Mouse (Mus musculus): Measurements from ENCODE around the gene A830031A19Rik. TPM values are rescaled to one million over a fixed set of nuclear protein-coding genes. Genes with fewer than 3 reads are reported as not detected.

Gene A830031A19Rik
- polyA plus RNA-seq, 1 experiment from 2014 or later: not detected

DNA sequence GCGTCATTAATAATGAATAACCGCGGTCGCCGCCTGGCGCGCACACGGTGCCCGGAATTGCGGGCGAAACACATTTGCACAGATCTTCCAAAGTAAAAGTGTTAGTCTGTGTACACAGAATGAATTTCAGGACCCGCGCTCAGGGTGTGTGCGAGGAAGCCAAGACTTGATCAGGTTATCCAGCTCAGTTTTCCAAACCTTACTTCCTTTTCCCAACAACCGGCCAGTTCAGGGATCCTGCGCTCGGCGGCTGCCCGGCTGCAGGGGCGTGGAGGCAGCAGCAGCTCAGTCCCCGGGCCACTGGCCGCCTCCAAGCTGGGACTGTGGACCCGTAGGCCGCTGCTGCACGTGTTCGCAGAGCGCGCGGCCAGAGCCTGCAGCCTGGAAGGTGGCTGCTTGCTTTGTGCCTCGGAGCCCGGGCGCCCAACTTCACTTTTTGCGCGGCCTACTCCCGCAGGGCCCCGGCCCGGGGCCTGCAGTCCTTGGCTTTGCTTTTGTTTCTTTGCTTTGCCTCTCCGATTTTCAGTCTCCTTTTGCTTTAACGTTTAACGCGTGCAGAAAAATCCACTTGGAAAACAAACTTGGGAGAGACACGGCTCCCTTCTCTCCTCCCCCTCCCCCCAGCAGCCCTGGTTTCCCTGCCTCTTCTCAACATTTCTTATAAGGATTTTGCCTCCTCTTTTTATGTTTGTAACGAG lies 7.0 kb upstream of the A830031A19Rik start:
- ATAC-seq (ENCODE audit: insufficient read depth) (peak; percentile 23; the same call in 1 of the 2 replicates), DNase-seq (peak; percentile 76)
- Histone ChIP-seq H3K4me3 (ENCODE audit: low read depth, low read length) (peak overlapping the region; percentile 64), H3K27me3 (ENCODE audit: insufficient read depth, low read length) (no peaks in the 10 kb centered on the region), H3K36me3 (ENCODE audit: insufficient read depth) (peaks cover 15% of the 10 kb centered on the region), H3K9me3 (ENCODE audit: low read depth, low read length) (no peaks in the 10 kb centered on the region), H3K9ac (peak overlapping the region; percentile 82), H3K4me2 (peak overlapping the region; percentile 100), H3K4me1 (ENCODE audit: insufficient read depth) (0 out of 2 replicates have a peak, but pooled peaks cover 6% of the 10 kb centered on the region), H3K27ac (ENCODE audit: low read depth) (peak overlapping the region; percentile 94)
- TF ChIP-seq CTCF (IDR thresholded peaks at IDR 0.05; ENCODE audit: low read depth): no peak
- WGBS: under 1% methylated on average over 43 of the region's 43 CpGs

DNA sequence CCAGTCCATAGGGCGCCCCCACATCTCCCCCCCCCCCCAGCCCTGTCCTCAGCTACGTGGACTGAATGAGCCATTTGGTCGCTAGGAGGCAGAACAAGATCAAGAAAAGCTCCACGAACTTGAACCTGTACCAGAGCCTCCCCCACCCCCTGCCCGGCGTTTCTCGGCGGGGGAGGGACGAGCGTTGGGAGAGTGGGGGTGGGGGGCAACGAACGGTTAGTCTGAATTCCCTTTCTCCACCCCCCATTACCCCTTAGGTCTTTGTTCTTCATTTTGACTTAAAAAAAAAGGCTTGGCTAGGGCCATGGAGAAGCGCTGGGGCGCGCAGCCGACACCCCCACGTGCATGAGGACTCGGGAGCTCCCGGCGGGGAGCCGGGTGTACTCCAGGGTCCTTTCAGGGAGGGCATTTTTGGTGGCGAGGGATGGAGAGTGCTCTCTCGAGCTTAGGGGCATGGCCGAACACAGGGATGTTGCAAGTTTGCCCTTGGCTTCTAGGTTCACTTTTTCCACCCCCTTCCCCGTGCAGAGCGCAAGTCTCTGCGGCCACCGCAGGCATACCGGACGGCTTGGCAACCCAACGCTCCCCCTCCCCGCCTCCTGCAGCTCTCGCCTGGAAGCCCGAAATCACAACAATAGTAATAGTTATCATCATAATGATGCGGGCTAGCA lies 6.3 kb upstream of the A830031A19Rik start:
- Histone ChIP-seq H3K36me3 (ENCODE audit: insufficient read depth) (peaks cover 12% of the 10 kb centered on the region), H3K9me3 (ENCODE audit: low read depth, low read length) (no peaks in the 10 kb centered on the region), H3K27me3 (ENCODE audit: insufficient read depth, low read length) (no peaks in the 10 kb centered on the region), H3K4me2 (peak overlapping the region; percentile 100), H3K4me3 (ENCODE audit: low read depth, low read length) (peak overlapping the region; percentile 64), H3K9ac (peak overlapping the region; percentile 82), H3K27ac (ENCODE audit: low read depth) (peak overlapping the region; percentile 94), H3K4me1 (ENCODE audit: insufficient read depth) (0 out of 2 replicates have a peak, but pooled peaks cover 6% of the 10 kb centered on the region)
- peak; percentile 41 for ATAC-seq (ENCODE audit: insufficient read depth)
- under 1% methylated on average over 33 of the region's 35 CpGs for WGBS
- TF ChIP-seq CTCF (IDR thresholded peaks at IDR 0.05; ENCODE audit: low read depth): peak; percentile 60
- DNase-seq: peak; percentile 89

DNA sequence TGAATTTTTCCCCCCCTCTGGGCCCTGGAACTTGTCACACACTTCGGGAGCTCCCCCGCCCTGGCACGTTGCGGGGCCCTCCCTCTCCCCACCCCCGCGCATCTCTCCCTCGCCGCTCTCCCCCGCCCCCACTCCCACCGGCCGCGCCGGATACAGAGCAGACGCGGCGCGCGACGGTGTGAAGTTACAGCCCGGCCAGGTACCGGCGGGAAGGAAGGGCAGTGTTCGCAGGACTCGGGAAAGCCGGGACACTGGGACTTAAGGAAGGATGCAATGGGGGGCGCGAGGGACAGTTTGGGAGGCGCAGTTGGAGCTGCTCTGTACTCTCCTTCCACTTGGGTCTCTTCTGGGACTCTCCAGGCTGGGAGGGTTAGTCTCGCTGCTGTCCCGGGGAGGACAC lies 5.7 kb upstream of the A830031A19Rik start:
- Histone ChIP-seq H3K36me3 (ENCODE audit: insufficient read depth) (peaks cover 6% of the 10 kb centered on the region), H3K27me3 (ENCODE audit: insufficient read depth, low read length) (no peaks in the 10 kb centered on the region), H3K9ac (peak overlapping the region; percentile 82), H3K4me1 (ENCODE audit: insufficient read depth) (0 out of 2 replicates have a peak, but pooled peaks cover 6% of the 10 kb centered on the region), H3K9me3 (ENCODE audit: low read depth, low read length) (no peaks in the 10 kb centered on the region), H3K4me2 (peak overlapping the region; percentile 100), H3K4me3 (ENCODE audit: low read depth, low read length) (peak overlapping the region; percentile 64), H3K27ac (ENCODE audit: low read depth) (peak overlapping the region; percentile 94; the same call in 1 of the 2 replicates)
- ATAC-seq (ENCODE audit: insufficient read depth) (peak; percentile 6; the same call in 1 of the 2 replicates), DNase-seq (peak; percentile 58)
- under 1% methylated on average over 30 of the region's 30 CpGs for WGBS
- TF ChIP-seq CTCF (IDR thresholded peaks at IDR 0.05; ENCODE audit: low read depth): no peak

DNA sequence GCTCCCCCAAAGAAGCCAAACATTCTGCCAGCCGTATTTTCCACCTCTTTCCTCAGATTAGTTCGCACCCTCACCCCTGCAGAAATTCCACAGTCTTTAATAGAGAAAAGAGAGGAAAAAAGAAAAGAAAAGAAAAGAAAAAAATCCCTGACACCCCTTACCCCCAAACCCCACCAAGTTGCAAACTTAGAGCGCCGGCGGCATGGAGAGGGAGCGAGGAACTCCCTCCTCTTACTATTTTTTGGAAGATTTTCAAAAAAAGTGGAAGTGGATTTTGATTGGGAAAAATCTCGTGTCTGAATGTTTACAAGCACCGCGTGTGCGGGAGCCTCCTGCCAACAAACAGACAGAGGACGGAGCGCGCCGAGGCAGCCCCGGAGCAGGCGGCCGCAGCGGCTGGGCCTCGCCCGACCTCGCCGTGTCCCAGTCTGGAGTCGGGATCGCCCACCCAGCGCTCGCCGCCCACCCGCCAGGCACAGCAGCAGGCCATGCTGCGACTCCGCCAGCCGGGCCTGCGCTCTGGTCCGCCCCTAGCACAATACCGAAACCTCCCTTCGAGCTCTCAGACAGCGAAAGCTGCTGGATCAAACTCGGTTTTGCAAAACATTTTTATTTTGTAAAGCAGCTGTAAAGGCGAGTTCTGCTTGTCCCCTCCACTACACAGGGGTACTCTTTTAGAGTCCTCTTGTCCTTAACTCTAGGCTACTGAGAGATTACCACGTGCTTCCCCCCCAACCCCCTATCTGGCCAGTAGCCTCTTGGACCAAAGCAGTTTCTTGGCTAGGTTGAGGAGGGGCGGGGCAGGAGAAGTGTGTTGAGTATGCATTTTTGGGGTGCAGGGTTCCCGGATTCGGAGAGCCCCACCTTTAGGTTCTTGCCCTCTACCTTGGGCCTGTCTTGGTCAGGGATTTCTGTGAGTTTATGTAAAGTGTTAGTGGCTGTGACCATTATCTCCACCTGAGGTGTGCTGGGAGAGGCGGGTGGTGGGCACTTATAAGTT lies 4.8 kb upstream of the A830031A19Rik start:
- Histone ChIP-seq H3K4me2 (peak overlapping the region; percentile 100), H3K36me3 (ENCODE audit: insufficient read depth) (no peaks in the 10 kb centered on the region), H3K9ac (peak overlapping the region; percentile 82), H3K27ac (ENCODE audit: low read depth) (peak overlapping the region; percentile 94), H3K4me1 (ENCODE audit: insufficient read depth) (0 out of 2 replicates have a peak, but pooled peaks cover 7% of the 10 kb centered on the region), H3K9me3 (ENCODE audit: low read depth, low read length) (no peaks in the 10 kb centered on the region), H3K4me3 (ENCODE audit: low read depth, low read length) (peak overlapping the region; percentile 64), H3K27me3 (ENCODE audit: insufficient read depth, low read length) (peaks cover 8% of the 10 kb centered on the region)
- under 1% methylated on average over 43 of the region's 43 CpGs for WGBS
- TF ChIP-seq CTCF (IDR thresholded peaks at IDR 0.05; ENCODE audit: low read depth): no peak
- peak; percentile 85 for DNase-seq
- peak; percentile 13 for ATAC-seq (ENCODE audit: insufficient read depth)

DNA sequence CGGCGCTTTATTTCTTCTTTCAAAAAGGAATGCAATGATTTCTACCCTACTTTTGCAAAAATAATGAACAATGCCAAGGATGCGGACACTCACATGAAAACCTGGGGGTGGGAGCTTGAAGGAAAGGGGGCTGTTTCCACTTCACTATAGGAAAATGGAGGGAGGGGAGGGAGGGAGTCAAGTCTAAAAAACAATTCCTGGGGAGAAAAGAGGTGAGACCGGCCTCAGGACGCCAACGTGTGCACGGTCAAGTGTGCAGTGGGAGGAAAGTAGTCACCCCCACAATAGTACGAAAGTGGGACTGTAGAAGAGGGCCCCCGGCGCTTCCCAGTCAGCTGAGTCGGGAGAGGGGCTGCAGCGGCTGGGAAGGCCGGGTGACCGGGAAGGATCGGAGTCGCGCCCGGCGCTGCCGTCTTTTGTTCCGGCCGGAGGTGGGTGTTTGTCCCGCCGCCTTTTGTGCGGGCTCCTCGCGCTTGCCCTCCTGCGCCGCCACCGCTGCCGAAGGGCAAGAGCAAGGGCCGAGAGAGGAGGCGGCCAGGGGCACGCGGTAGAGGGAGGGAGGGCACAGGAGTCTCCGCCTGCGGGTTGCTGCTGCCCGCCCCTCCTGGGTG lies 4.0 kb upstream of the A830031A19Rik start:
- DNase-seq: peak; percentile 61
- no peak for ATAC-seq (ENCODE audit: insufficient read depth)
- H3K27me3 ChIP-seq (ENCODE audit: insufficient read depth, low read length): peaks cover 17% of the 10 kb centered on the region
- H3K9ac ChIP-seq: peak overlapping the region; percentile 82
- H3K9me3 ChIP-seq (ENCODE audit: low read depth, low read length): no peaks in the 10 kb centered on the region
- no peaks in the 10 kb centered on the region for H3K36me3 ChIP-seq (ENCODE audit: insufficient read depth)
- H3K4me2 ChIP-seq: peak overlapping the region; percentile 100
- peak overlapping the region; percentile 64 for H3K4me3 ChIP-seq (ENCODE audit: low read depth, low read length)
- 0 out of 2 replicates have a peak, but pooled peaks cover 9% of the 10 kb centered on the region for H3K4me1 ChIP-seq (ENCODE audit: insufficient read depth)
- TF ChIP-seq CTCF (IDR thresholded peaks at IDR 0.05; ENCODE audit: low read depth): peak; percentile 1; the same call in 1 of the 2 replicates
- WGBS: under 1% methylated on average over 38 of the region's 38 CpGs
- peak overlapping the region; percentile 94 for H3K27ac ChIP-seq (ENCODE audit: low read depth)

Measured in lung, embryonic 14.5 days (tissue).